Mouse (Mus musculus): ENCODE measurements around the gene Cdca4.

GRCm38 (mm10) chr12:112820401-112820999 is 8.7 kb downstream of the Cdca4 start:
- TF ChIP-seq CTCF (IDR thresholded peaks at IDR 0.05; ENCODE audit: borderline replicate concordance, control insufficient read depth, extremely low read depth, insufficient read depth, low read length, poor library complexity) (no peak), POLR2A (IDR thresholded peaks at IDR 0.05; ENCODE audit: control insufficient read depth, extremely low read depth, insufficient read depth, low read length, poor library complexity) (no peak)

All from thymus, adult 2 months (tissue).